Mouse (Mus musculus) gastrocnemius, adult 18-20 months (tissue): ENCODE results near the gene Acat3. TPM values are rescaled to one million over a fixed set of nuclear protein-coding genes. Genes with fewer than 3 reads are reported as not detected.

Source experiments
- total RNA-seq, 2 experiments: library from RNA; stranded (reverse); gene quantifications; 2 replicates each; pipeline ENCODE4 v1.2.3; 2021

Gene Acat3
- total RNA-seq, 2 experiments from 2014 or later: not detected

Other genes with a start within 250 kb of the Acat3 start
- gene Igf2r, start 170.9 kb downstream of the Acat3 start, total RNA-seq: 10 to 100 TPM; 42.4 to 43.3 TPM
- gene Mas1, start 72.5 kb downstream of the Acat3 start, total RNA-seq: under 1 TPM in 1 of 2 experiments, not detected in 1; 0.19 TPM
- 1 to 10 TPM; 4.4 to 4.7 TPM for gene Mrgprh, start 64.6 kb downstream of the Acat3 start, total RNA-seq
- gene Pnldc1, start 30.4 kb downstream of the Acat3 start, total RNA-seq: under 1 TPM; 0.18 to 0.31 TPM
- gene Tcp1, start 24.9 kb downstream of the Acat3 start, total RNA-seq: 100 to 1,000 TPM; 167 to 180 TPM
- gene Mrpl18, start 24.3 kb downstream of the Acat3 start, total RNA-seq: 100 to 1,000 TPM; 103 to 121 TPM
- 1 to 10 TPM; 3.0 to 3.1 TPM for gene Acat2, start 20.1 kb upstream of the Acat3 start, total RNA-seq
- 10 to 100 TPM; 24.2 to 25.7 TPM for gene Wtap, start 53.6 kb upstream of the Acat3 start, total RNA-seq
- 100 to 1,000 TPM; 418 to 433 TPM for gene Sod2, start 66.2 kb upstream of the Acat3 start, total RNA-seq
- gene Gpr31b, start 111.7 kb upstream of the Acat3 start, total RNA-seq: not detected
- under 1 TPM; 0.25 to 0.38 TPM for gene Tcp10b, start 120.5 kb upstream of the Acat3 start, total RNA-seq
- not detected for gene Unc93a, start 191.2 kb upstream of the Acat3 start, total RNA-seq